ENCODE assay signal across 29 mouse cellular contexts in the genomic region with DNA sequence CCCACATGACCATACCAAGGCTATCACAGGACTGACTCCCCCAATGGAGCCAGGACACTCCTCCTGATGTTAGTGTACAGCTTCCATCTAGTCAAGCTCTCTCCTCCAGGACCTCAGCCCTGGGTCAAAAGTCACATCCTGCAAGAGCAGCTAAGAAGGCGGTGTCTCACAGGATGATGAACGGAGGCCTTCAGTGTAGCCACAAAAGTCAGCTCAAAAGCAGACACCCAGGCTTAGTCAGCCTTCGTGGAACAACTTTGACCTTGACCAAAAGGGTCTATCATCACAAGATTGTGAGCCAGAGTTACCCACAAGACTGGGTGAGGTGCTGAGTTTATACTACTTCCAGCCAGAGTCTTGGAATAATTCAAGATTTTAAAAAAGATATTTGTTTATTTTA. TPM values are rescaled to one million over a fixed set of nuclear protein-coding genes. Genes with fewer than 3 reads are reported as not detected.
DNase-seq lines count a peak whose midpoint lies in the region; ATAC-seq and TF ChIP-seq lines count a peak whose summit lies in the region.
"Had no signal": no experiment of that assay in that cellular context is flagged by ENCODE, and none has a peak within 500 bp of the region (broad histone marks: within the 10 kb centered on the region; RNA-seq: fewer than 3 reads in every experiment).

No protein-coding gene starts in this region.

- H3K27me3 ChIP-seq in heart, embryonic 15.5 days, result no peaks in the 10 kb centered on the region
- no peaks in the 10 kb centered on the region for H3K27me3 ChIP-seq in CH12.LX (replicated peaks)
- H3K27me3 ChIP-seq: heart, embryonic 12.5 days; intestine, embryonic 15.5 days; midbrain, embryonic 12.5 days; neural tube, embryonic 12.5 days had no signal

- TF ChIP-seq RAD21 in CH12.LX (IDR thresholded peaks at IDR 0.05; ENCODE audit: low read depth, low read length), result no peak

- no peak for ATAC-seq in heart, embryonic 15.5 days (replicated peaks; ENCODE audit: insufficient number of reproducible peaks, insufficient read depth, low FRiP score, low read depth)
- ATAC-seq: forebrain, embryonic 16.5 days; hindbrain, postnatal 0 days; intestine, embryonic 15.5 days had no signal

- TF ChIP-seq POLR2A in CH12.LX (IDR thresholded peaks at IDR 0.05; ENCODE audit: low read depth, low read length), result no peak

- H3K4me2 ChIP-seq in heart, embryonic 15.5 days, result 0 out of 2 replicates have a peak overlapping the region, but pooled peaks have one; percentile 8
- H3K4me2 ChIP-seq in CH12.LX (ENCODE audit: insufficient read depth, low read depth, poor library complexity, severe bottlenecking), result no peak overlapping the region
- H3K4me2 ChIP-seq: heart, embryonic 12.5 days; intestine, embryonic 15.5 days; midbrain, embryonic 12.5 days; neural tube, embryonic 12.5 days had no signal

- H3K4me1 ChIP-seq in heart, embryonic 15.5 days (replicated peaks), result peaks cover 19% of the 10 kb centered on the region
- H3K4me1 ChIP-seq in CH12.LX (ENCODE audit: control insufficient read depth in 1 of 2, insufficient read depth in 2 of 2), result peaks cover 10 to 93% of the 10 kb centered on the region in 2 experiments

- in situ Hi-C loops in CH12.LX (cut with MboI; ENCODE audit: low pct_ligation_motif_present, low pct_unique_long_range_greater_than_20kb, low sequenced_read_pairs), result no loop called here

- peak; percentile 39 to 56 for DNase-seq in adrenal gland, postnatal 36 days
- no peak for DNase-seq in adrenal gland, postnatal 4 days (ENCODE audit: low spot score in 2 of 2)
- DNase-seq in heart, postnatal 36 days, result no peak
- DNase-seq in 3T3-L1 (ENCODE audit: low read depth, low spot score) (peak; percentile 37), CH12.LX (ENCODE audit: extremely low read depth) (no peak)
- DNase-seq in cerebellum, postnatal 10 days, result no peak
- DNase-seq in frontal cortex, postnatal 10 days (ENCODE audit: low spot score in 2 of 2), result no peak
- DNase-seq: cerebellum, adult 2 months; cerebellum, postnatal 36 days; gastrocnemius, postnatal 14 days; heart, postnatal 10 days; kidney, adult 2 months; layer of hippocampus, adult 9-11 months; liver; lung, adult 2 months; thymus, adult 2 months; thymus, postnatal 4 days had no signal

- WGBS in heart, embryonic 15.5 days, result 53% methylated on average over 3 of the region's 3 CpGs

- no peaks in the 10 kb centered on the region for H3K79me2 ChIP-seq in CH12.LX (replicated peaks; ENCODE audit: control insufficient read depth, extremely low read depth, insufficient read depth, poor library complexity, severe bottlenecking)

- H3K27ac ChIP-seq in heart, embryonic 15.5 days, result no peak overlapping the region
- H3K27ac ChIP-seq in CH12.LX (ENCODE audit: insufficient read depth, low read depth), result peak overlapping the region; percentile 30; the same call in 1 of the 2 replicates
- H3K27ac ChIP-seq: hindbrain, postnatal 0 days; intestine, embryonic 15.5 days; liver, embryonic 14.5 days; midbrain, embryonic 12.5 days; neural tube, embryonic 12.5 days had no signal

- no peak overlapping the region for H3K4me3 ChIP-seq in heart, embryonic 15.5 days
- H3K4me3 ChIP-seq in CH12.LX (replicated peaks in 1 of 3; ENCODE audit: low read depth in 2 of 3, low read length in 2 of 3, poor library complexity in 1 of 3), result no peak overlapping the region
- H3K4me3 ChIP-seq: erythroblast, embryonic 14.5 days; heart, embryonic 12.5 days; intestine, embryonic 15.5 days; midbrain, embryonic 12.5 days; myocyte; neural tube, embryonic 12.5 days had no signal

- H3K9me3 ChIP-seq in heart, embryonic 15.5 days (replicated peaks), result no peaks in the 10 kb centered on the region
- no peaks in the 10 kb centered on the region for H3K9me3 ChIP-seq in CH12.LX (replicated peaks; ENCODE audit: low read length)
- H3K9me3 ChIP-seq: G1E; heart, embryonic 12.5 days; intestine, embryonic 15.5 days; midbrain, embryonic 12.5 days; neural tube, embryonic 12.5 days had no signal

- dilution Hi-C loops in CH12.LX (cut with MboI; ENCODE audit: extremely low pct_ligation_motif_present, extremely low pct_unique_long_range_greater_than_20kb, low sequenced_read_pairs), result no loop called here

- H3K36me3 ChIP-seq in heart, embryonic 15.5 days, result no peaks in the 10 kb centered on the region
- H3K36me3 ChIP-seq in CH12.LX (replicated peaks in 1 of 2; ENCODE audit: control insufficient read depth in 1 of 2, insufficient read depth in 1 of 2, low read length in 1 of 2), result peaks cover 0 to 17% of the 10 kb centered on the region in 2 experiments
- H3K36me3 ChIP-seq: G1E; heart, embryonic 12.5 days; intestine, embryonic 15.5 days; midbrain, embryonic 12.5 days; neural tube, embryonic 12.5 days had no signal

- no peak overlapping the region for H3K9ac ChIP-seq in heart, embryonic 15.5 days
- no peak overlapping the region for H3K9ac ChIP-seq in CH12.LX (ENCODE audit: insufficient read depth, low read depth)
- H3K9ac ChIP-seq: heart, embryonic 12.5 days; intestine, embryonic 15.5 days; liver, embryonic 14.5 days; midbrain, embryonic 12.5 days; neural tube, embryonic 12.5 days had no signal

- TF ChIP-seq CTCF in CH12.LX (conservative IDR thresholded peaks at IDR 0.05 in 1 of 2, IDR thresholded peaks at IDR 0.05 in 1 of 2; ENCODE audit: low read depth in 2 of 2, low read length in 2 of 2), result no peak

- intact Hi-C loops in heart, postnatal 36 days (cut with DNase I), result loop anchor here (2.0 kb wide), 1 partner anchor 29 kb away; no protein-coding TSS in a partner anchor

- no peak for TF ChIP-seq EP300 in CH12.LX (IDR thresholded peaks at IDR 0.05; ENCODE audit: low read length)

TF ChIP-seq in CH12.LX, 34 proteins besides CTCF, POLR2A, EP300 and RAD21:
- TF ChIP-seq ZNF384 (IDR thresholded peaks at IDR 0.05; ENCODE audit: low read depth, low read length) (no peak), JUND (conservative IDR thresholded peaks at IDR 0.05; ENCODE audit: low read depth, low read length) (no peak), POLR2AphosphoS2 (IDR thresholded peaks at IDR 0.05; ENCODE audit: low read depth, low read length) (no peak), JUN (IDR thresholded peaks at IDR 0.05; ENCODE audit: insufficient read depth, low read depth, low read length) (no peak), MAZ (IDR thresholded peaks at IDR 0.05; ENCODE audit: low read depth, low read length) (no peak), IRF4 (IDR thresholded peaks at IDR 0.05; ENCODE audit: low read depth, low read length) (no peak), USF2 (conservative IDR thresholded peaks at IDR 0.05; ENCODE audit: low read depth, low read length) (no peak), ZC3H11A (IDR thresholded peaks at IDR 0.05; ENCODE audit: low read depth, low read length) (no peak), MEF2A (IDR thresholded peaks at IDR 0.05; ENCODE audit: borderline replicate concordance, low read depth, low read length) (no peak), MYC (IDR thresholded peaks at IDR 0.05; ENCODE audit: low read depth, low read length) (no peak), RCOR1 (conservative IDR thresholded peaks at IDR 0.05; ENCODE audit: low read depth, low read length) (no peak), ZKSCAN1 (IDR thresholded peaks at IDR 0.05; ENCODE audit: borderline replicate concordance, low read depth, low read length) (no peak), MAX (IDR thresholded peaks at IDR 0.05; ENCODE audit: low read length) (no peak), SMC3 (IDR thresholded peaks at IDR 0.05; ENCODE audit: low read depth, low read length) (no peak), ELF1 (IDR thresholded peaks at IDR 0.05; ENCODE audit: low read depth, low read length) (no peak), NRF1 (IDR thresholded peaks at IDR 0.05; ENCODE audit: low read depth, low read length) (no peak)

RNA-seq across cellular contexts. Expression of a gene that starts 42.6 kb away (rescaled TPM):
- 10 to 100 TPM; 71.1 to 90.8 TPM for total RNA-seq in adrenal gland, postnatal 36 days (2021)
- 100 to 1,000 TPM; 110 to 113 TPM for total RNA-seq in adrenal gland, postnatal 4 days (2021)
- 69.2 and 78.7 TPM in 2 replicates for polyA plus RNA-seq in heart, embryonic 15.5 days (2015; fragmentation: Nextera tagmentation; extraction: Ambion mirVana)
- 100 to 1,000 TPM; 120 to 139 TPM for total RNA-seq in heart, postnatal 36 days (2021)
- total RNA-seq in CH12.LX (2012; rRNA removed), result 19.2 and 22.3 TPM in 2 replicates
- total RNA-seq in CH12.LX (2014; rRNA removed), result 18.4 and 20.4 TPM in 2 replicates
- 18.9 and 19.2 TPM in 2 replicates for polyA plus RNA-seq in CH12.LX (2012; ENCODE audit: insufficient read length, low read depth)
- polyA plus RNA-seq: erythroblast, embryonic 14.5 days; G1E had no signal

RNA-seq across cellular contexts. Expression of a gene that starts 43.2 kb away (rescaled TPM):
- 1 to 10 TPM; 1.7 to 2.1 TPM for total RNA-seq in adrenal gland, postnatal 36 days (2021)
- total RNA-seq in adrenal gland, postnatal 4 days (2021), result 1 to 10 TPM in 1 of 2 experiments, under 1 TPM in 1; 0.98 to 1.7 TPM
- 0.88 and 2.6 TPM in 2 replicates for polyA plus RNA-seq in heart, embryonic 15.5 days (2015; fragmentation: Nextera tagmentation; extraction: Ambion mirVana)
- total RNA-seq in heart, postnatal 36 days (2021), result 1 to 10 TPM in 1 of 2 experiments, under 1 TPM in 1; 0.97 to 1.0 TPM
- total RNA-seq in CH12.LX (2012; rRNA removed), result 22.0 and 28.1 TPM in 2 replicates
- 41.2 and 50.1 TPM in 2 replicates for total RNA-seq in CH12.LX (2014; rRNA removed)
- polyA plus RNA-seq in CH12.LX (2012; ENCODE audit: insufficient read length, low read depth), result 33.1 and 35.4 TPM in 2 replicates
- total RNA-seq: hindbrain, postnatal 0 days; midbrain, postnatal 0 days had no signal
- polyA plus RNA-seq: erythroblast, embryonic 14.5 days had no signal

Comparison
In these comparisons a context has a peak if more than half of its experiments do, and no peak if none do; other contexts are left out.
1. DNase-seq: peak in adrenal gland, postnatal 36 days (2 of 2) and 3T3-L1 (single experiment); none in adrenal gland, postnatal 4 days (0 of 2), heart, postnatal 36 days (0 of 2), CH12.LX (single experiment), cerebellum, postnatal 10 days (0 of 2) and frontal cortex, postnatal 10 days (0 of 2).
2. RNA of a gene that starts 43.2 kb away (total RNA-seq): 22.0 to 50.1 TPM in CH12.LX; 1.7 to 2.1 TPM in adrenal gland, postnatal 36 days, 0.98 to 1.7 TPM in adrenal gland, postnatal 4 days and 0.97 to 1.0 TPM in heart, postnatal 36 days; every median in the first group is over 4 times any median in the second.